Comparison of ENCODE assay signal across 8 mouse cellular contexts in genomic region chr9:21245113-21245487, GRCm38 (mm10). TPM values are rescaled to one million over a fixed set of nuclear protein-coding genes. Genes with fewer than 3 reads are reported as not detected.
DNase-seq lines count a peak whose midpoint lies in the region; ATAC-seq and TF ChIP-seq lines count a peak whose summit lies in the region.

No protein-coding gene starts in this region.

- peak overlapping the region; percentile 60 for H3K4me2 ChIP-seq in liver, embryonic 16.5 days (ENCODE audit: low read depth, low read length)

- H3K4me1 ChIP-seq in ES-Bruce4 (ENCODE audit: control insufficient read depth, insufficient read depth, low read length): peaks cover 1% of the 10 kb centered on the region
- H3K4me1 ChIP-seq in hindbrain, embryonic 10.5 days (replicated peaks): peaks cover 36% of the 10 kb centered on the region
- peaks cover 19% of the 10 kb centered on the region for H3K4me1 ChIP-seq in liver, embryonic 16.5 days (ENCODE audit: control insufficient read depth, low read depth, low read length)

- TF ChIP-seq POLR2A in ES-Bruce4 (IDR thresholded peaks at IDR 0.05; ENCODE audit: insufficient read depth, low read length): no peak

- 3% methylated on average over 16 of the region's 16 CpGs for WGBS in hindbrain, embryonic 10.5 days
- WGBS in liver, embryonic 16.5 days (ENCODE audit: insufficient replicate concordance): 4% methylated on average over 16 of the region's 16 CpGs

- H3K9me3 ChIP-seq in ES-Bruce4 (replicated peaks; ENCODE audit: control insufficient read depth, insufficient read depth, low read length, poor library complexity, severe bottlenecking): no peaks in the 10 kb centered on the region
- 0 out of 2 replicates have a peak, but pooled peaks cover 5% of the 10 kb centered on the region for H3K9me3 ChIP-seq in hindbrain, embryonic 10.5 days
- no peaks in the 10 kb centered on the region for H3K9me3 ChIP-seq in liver, embryonic 16.5 days (replicated peaks; ENCODE audit: control insufficient read depth, low read length)

- H3K36me3 ChIP-seq in ES-Bruce4 (ENCODE audit: control insufficient read depth, insufficient read depth, low read length, poor library complexity, severe bottlenecking): no peaks in the 10 kb centered on the region
- no peaks in the 10 kb centered on the region for H3K36me3 ChIP-seq in hindbrain, embryonic 10.5 days
- H3K36me3 ChIP-seq in liver, embryonic 16.5 days (ENCODE audit: control insufficient read depth, insufficient read depth): no peaks in the 10 kb centered on the region

- ATAC-seq in liver, embryonic 16.5 days (ENCODE audit: low read depth): no peak

- H3K27ac ChIP-seq in gastrocnemius, adult 2 months: no peak overlapping the region
- H3K27ac ChIP-seq in ES-Bruce4 (ENCODE audit: insufficient read depth, low read length): no peak overlapping the region
- H3K27ac ChIP-seq in hindbrain, embryonic 10.5 days: peak overlapping the region; percentile 17
- no peak overlapping the region for H3K27ac ChIP-seq in liver, embryonic 16.5 days (ENCODE audit: low read length)

- TF ChIP-seq CTCF in gastrocnemius, adult 2 months (IDR thresholded peaks at IDR 0.05): no peak
- TF ChIP-seq CTCF in ES-Bruce4 (IDR thresholded peaks at IDR 0.05; ENCODE audit: low read depth, low read length): no peak

- H3K27me3 ChIP-seq in ES-Bruce4 (ENCODE audit: control insufficient read depth, insufficient read depth, low read length, poor library complexity, severe bottlenecking): 0 out of 2 replicates have a peak, but pooled peaks cover 7% of the 10 kb centered on the region
- peaks cover 98% of the 10 kb centered on the region for H3K27me3 ChIP-seq in hindbrain, embryonic 10.5 days (ENCODE audit: insufficient read depth, poor library complexity, severe bottlenecking)
- H3K27me3 ChIP-seq in liver, embryonic 16.5 days (ENCODE audit: control insufficient read depth, insufficient read depth, low read depth, low read length): peaks cover 78% of the 10 kb centered on the region

- DNase-seq in gastrocnemius, adult 2 months: no peak
- no peak for DNase-seq in gastrocnemius, adult 8-10 months (ENCODE audit: low spot score in 2 of 2)
- DNase-seq in hindbrain, embryonic 10.5 days (ENCODE audit: low spot score): no peak
- DNase-seq in gastrocnemius, adult 18-20 months (ENCODE audit: low spot score): no peak
- no peak for DNase-seq in retina, postnatal 1 day
- no peak for DNase-seq in urinary bladder, postnatal 4 days (ENCODE audit: low spot score in 2 of 2)

- peak overlapping the region; percentile 73 for H3K4me3 ChIP-seq in gastrocnemius, adult 2 months
- H3K4me3 ChIP-seq in ES-Bruce4 (ENCODE audit: low read depth, low read length): peak overlapping the region; percentile 70
- peak overlapping the region; percentile 57 for H3K4me3 ChIP-seq in hindbrain, embryonic 10.5 days
- peak overlapping the region; percentile 46 for H3K4me3 ChIP-seq in liver, embryonic 16.5 days (ENCODE audit: low read depth, low read length)

- intact Hi-C loops in gastrocnemius, adult 2 months (cut with DNase I): no loop called here

- TF ChIP-seq EP300 in ES-Bruce4 (IDR thresholded peaks at IDR 0.05; ENCODE audit: insufficient read depth, low read depth, low read length): no peak

- peak overlapping the region; percentile 26 for H3K9ac ChIP-seq in ES-Bruce4 (ENCODE audit: low read depth, poor library complexity, severe bottlenecking)
- no peak overlapping the region for H3K9ac ChIP-seq in liver, embryonic 16.5 days (ENCODE audit: low read depth, low read length)

RNA-seq across cellular contexts. Expression of gene S1pr5, which starts 3.1 kb away (rescaled TPM):
- under 1 TPM; 0.15 to 0.33 TPM for total RNA-seq in gastrocnemius, adult 2 months (2021)
- total RNA-seq in gastrocnemius, adult 8-10 months (2022): under 1 TPM; 0.10 to 0.29 (median 0.15) TPM
- 0.40 and 0.44 TPM in 2 replicates for polyA plus RNA-seq in ES-Bruce4 (2011; ENCODE audit: insufficient read depth, insufficient read length, low read depth, missing spikeins)
- 0.20 and 0.35 TPM in 2 replicates for polyA plus RNA-seq in hindbrain, embryonic 10.5 days (2016; fragmentation: Nextera tagmentation; extraction: Ambion mirVana)
- 0.13 and 0.14 TPM in 2 replicates for polyA plus RNA-seq in liver, embryonic 16.5 days (2015; fragmentation: Nextera tagmentation; extraction: Ambion mirVana)
- total RNA-seq in gastrocnemius, adult 18-20 months (2021): under 1 TPM; 0.09 to 0.12 TPM

RNA-seq across cellular contexts. Expression of gene Keap1, which starts 5.9 kb away (rescaled TPM):
- total RNA-seq in gastrocnemius, adult 2 months (2021): 10 to 100 TPM; 51.3 to 62.3 TPM
- total RNA-seq in gastrocnemius, adult 8-10 months (2022): 10 to 100 TPM; 54.9 to 59.4 (median 57.4) TPM
- polyA plus RNA-seq in ES-Bruce4 (2011; ENCODE audit: insufficient read depth, insufficient read length, low read depth, missing spikeins): 19.5 and 19.6 TPM in 2 replicates
- 46.5 and 50.0 TPM in 2 replicates for polyA plus RNA-seq in hindbrain, embryonic 10.5 days (2016; fragmentation: Nextera tagmentation; extraction: Ambion mirVana)
- polyA plus RNA-seq in liver, embryonic 16.5 days (2015; fragmentation: Nextera tagmentation; extraction: Ambion mirVana): 26.2 and 27.7 TPM in 2 replicates
- total RNA-seq in gastrocnemius, adult 18-20 months (2021): 10 to 100 TPM; 50.8 to 51.5 TPM

RNA-seq across cellular contexts. Expression of gene Atg4d, which starts 20.0 kb away (rescaled TPM):
- total RNA-seq in gastrocnemius, adult 2 months (2021): 10 to 100 TPM; 68.0 to 77.4 TPM
- total RNA-seq in gastrocnemius, adult 8-10 months (2022): 10 to 100 TPM; 74.3 to 87.3 (median 80.7) TPM
- 18.8 and 22.3 TPM in 2 replicates for polyA plus RNA-seq in ES-Bruce4 (2011; ENCODE audit: insufficient read depth, insufficient read length, low read depth, missing spikeins)
- polyA plus RNA-seq in hindbrain, embryonic 10.5 days (2016; fragmentation: Nextera tagmentation; extraction: Ambion mirVana): 52.3 and 59.4 TPM in 2 replicates
- polyA plus RNA-seq in liver, embryonic 16.5 days (2015; fragmentation: Nextera tagmentation; extraction: Ambion mirVana): 90.4 and 95.3 TPM in 2 replicates
- 10 to 100 TPM; 64.7 to 67.6 TPM for total RNA-seq in gastrocnemius, adult 18-20 months (2021)

RNA-seq across cellular contexts. Expression of gene Kri1, which starts 42.7 kb away (rescaled TPM):
- 10 to 100 TPM; 11.0 to 12.6 TPM for total RNA-seq in gastrocnemius, adult 2 months (2021)
- total RNA-seq in gastrocnemius, adult 8-10 months (2022): 10 to 100 TPM in 3 of 4 experiments, 1 to 10 TPM in 1; 8.4 to 13.0 (median 11.4) TPM
- polyA plus RNA-seq in ES-Bruce4 (2011; ENCODE audit: insufficient read depth, insufficient read length, low read depth, missing spikeins): 35.9 and 41.7 TPM in 2 replicates
- 17.6 and 19.4 TPM in 2 replicates for polyA plus RNA-seq in hindbrain, embryonic 10.5 days (2016; fragmentation: Nextera tagmentation; extraction: Ambion mirVana)
- polyA plus RNA-seq in liver, embryonic 16.5 days (2015; fragmentation: Nextera tagmentation; extraction: Ambion mirVana): 5.5 and 8.1 TPM in 2 replicates
- total RNA-seq in gastrocnemius, adult 18-20 months (2021): 1 to 10 TPM; 8.0 to 9.3 TPM

RNA-seq across cellular contexts. Expression of gene Cdkn2d, which starts 46.1 kb away (rescaled TPM):
- total RNA-seq in gastrocnemius, adult 2 months (2021): 1 to 10 TPM; 8.6 to 9.1 TPM
- total RNA-seq in gastrocnemius, adult 8-10 months (2022): 10 to 100 TPM in 3 of 4 experiments, 1 to 10 TPM in 1; 8.8 to 10.7 (median 10.6) TPM
- polyA plus RNA-seq in ES-Bruce4 (2011; ENCODE audit: insufficient read depth, insufficient read length, low read depth, missing spikeins): 11.6 and 12.4 TPM in 2 replicates
- polyA plus RNA-seq in hindbrain, embryonic 10.5 days (2016; fragmentation: Nextera tagmentation; extraction: Ambion mirVana): 58.4 and 73.5 TPM in 2 replicates
- polyA plus RNA-seq in liver, embryonic 16.5 days (2015; fragmentation: Nextera tagmentation; extraction: Ambion mirVana): 120 and 128 TPM in 2 replicates
- 1 to 10 TPM; 8.0 to 8.3 TPM for total RNA-seq in gastrocnemius, adult 18-20 months (2021)
